Mouse (Mus musculus) layer of hippocampus, adult 8-10 months (tissue): ENCODE results near the gene Gba2. TPM values are rescaled to one million over a fixed set of nuclear protein-coding genes. Genes with fewer than 3 reads are reported as not detected.
"Not testable (repeated sequence)": the region's sequence is repeated elsewhere in the genome, so short reads cannot be mapped to it uniquely, and the experiment has no call there.

Source experiments
- DNase-seq, 2 experiments: peaks; one replicate each; pipeline ENCODE4 v3.0.0; 2022; ENCODE audit warnings: low spot score in 2 of 2
- total RNA-seq, 4 experiments: library from RNA; stranded (reverse); gene quantifications; 2 replicates each; pipeline ENCODE4 v1.2.4; 2022

Gene Gba2
- total RNA-seq, 4 experiments from 2014 or later, result 58.7 to 64.7 (median 60.9) TPM

DNA sequence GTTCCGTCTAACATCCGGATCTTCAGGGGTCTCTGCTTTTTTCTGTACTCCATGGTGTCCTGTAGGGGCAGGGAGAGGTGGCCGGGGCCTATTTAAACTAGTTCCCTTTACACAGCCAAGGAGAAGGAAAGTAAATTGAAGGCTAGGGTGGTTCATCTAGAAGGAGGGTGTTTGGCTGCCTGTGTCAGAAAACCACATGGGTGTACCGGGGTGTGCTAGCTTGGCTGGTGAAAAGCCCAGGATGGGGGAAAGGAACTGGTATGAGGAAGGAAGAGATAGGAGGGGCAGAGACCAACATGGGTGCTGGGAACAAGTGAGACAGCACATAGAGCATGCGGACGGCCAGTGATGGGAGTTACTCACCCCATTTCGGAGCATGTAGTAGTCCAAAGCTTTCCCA lies 22.7 kb downstream of the Gba2 start:
- DNase-seq, result no peak

- DNase-seq, result no peak
Measured at GRCm38 (mm10) chr4:43553891-43554290, 24.8 kb downstream of the Gba2 start.

DNA sequence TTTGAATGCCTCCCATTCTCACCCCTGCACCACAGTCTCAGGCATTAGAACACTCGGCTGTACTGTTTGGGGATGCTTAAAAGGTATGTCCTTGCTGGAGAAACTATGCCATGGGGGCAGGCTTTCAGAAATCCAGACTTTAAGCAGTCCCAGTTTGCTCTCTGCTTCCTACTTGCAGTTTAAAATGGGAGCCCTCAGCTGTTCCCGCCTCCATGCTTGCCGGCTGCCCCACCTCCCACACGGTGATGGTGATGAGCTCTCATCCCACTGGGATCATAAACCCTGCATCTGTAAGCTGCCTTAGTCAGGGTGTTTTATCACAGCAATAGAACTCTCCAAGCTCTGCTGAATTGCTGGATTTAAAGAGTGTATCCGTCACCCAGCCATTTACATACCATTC lies 26.2 kb downstream of the Gba2 start:
- DNase-seq, result no peak

DNA sequence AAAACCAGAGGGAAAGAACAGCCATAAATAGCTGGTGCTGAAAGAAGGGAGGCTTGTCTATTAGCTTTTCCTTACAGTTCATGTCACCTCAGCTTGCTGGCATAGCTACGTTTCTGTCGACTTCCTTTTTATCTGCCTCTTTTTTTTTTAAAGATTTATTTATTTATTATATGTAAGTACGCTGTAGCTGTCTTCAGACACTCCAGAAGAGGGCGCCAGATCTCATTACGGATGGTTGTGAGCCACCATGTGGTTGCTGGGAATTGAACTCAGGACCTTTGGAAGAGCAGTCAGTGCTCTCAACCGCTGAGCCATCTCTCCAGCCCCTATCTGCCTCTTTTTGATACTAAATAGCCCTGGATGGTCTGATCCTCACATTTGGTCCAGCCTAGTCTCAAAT lies 26.8 kb downstream of the Gba2 start:
- not testable (repeated sequence) for DNase-seq

DNA sequence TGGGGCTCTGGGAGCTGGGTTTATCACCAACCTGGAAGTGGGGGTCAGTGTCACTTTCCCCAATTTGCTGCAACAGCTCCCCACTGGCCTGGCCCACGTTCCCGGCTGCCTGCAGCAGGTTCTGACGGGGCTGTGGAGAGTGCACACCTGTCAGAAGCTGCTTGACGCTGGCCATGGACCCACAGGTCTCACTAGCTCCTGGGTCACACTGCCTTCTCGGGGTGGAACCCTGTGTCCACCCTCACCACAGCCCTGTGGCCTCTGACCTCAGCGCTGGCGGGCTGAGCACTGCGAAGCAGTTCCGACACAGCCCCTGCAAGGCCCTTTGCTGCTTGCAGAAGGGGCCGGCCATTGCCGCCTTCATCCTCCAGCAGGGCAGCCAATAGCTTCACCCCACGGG lies 29.6 kb downstream of the Gba2 start:
- no peak for DNase-seq

- no peak for DNase-seq
Measured at GRCm38 (mm10) chr4:43547160-43547559, 31.5 kb downstream of the Gba2 start.

DNA sequence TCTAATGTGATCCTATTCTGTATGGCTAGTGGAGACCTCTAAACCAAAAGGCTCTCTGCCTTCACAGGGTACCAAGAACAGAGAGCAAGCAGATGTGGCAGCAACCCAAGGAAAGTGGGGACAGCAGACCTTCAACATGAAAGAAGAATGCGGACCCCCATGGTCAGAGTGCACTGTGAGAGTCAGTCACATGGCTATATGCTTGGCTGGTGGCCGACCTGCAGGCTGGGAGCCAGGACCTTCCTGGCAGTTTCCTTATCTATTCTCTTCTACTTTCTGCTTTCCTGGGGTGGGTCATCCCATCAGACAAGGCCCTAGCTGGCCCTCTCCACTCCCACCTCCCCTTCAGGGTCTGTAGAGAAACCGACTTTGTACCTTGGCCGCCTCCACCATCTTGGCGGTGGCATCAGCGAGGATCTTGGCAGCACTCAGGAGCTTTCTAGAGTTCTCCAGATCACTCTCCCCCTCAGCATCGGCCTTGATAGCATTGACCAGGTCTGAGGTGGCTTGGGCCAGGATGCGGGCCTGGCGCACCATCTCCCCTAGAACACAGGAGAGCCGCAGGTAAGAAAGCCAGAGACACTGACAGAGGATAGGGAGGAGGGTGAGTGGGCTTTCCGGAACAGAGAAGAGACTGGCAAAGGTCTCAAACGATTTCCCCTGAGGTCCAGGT lies 32.2 kb downstream of the Gba2 start:
- DNase-seq, result no peak

GRCm38 (mm10) chr4:43542044-43542443 lies 36.6 kb downstream of the Gba2 start:
- no peak for DNase-seq

DNA sequence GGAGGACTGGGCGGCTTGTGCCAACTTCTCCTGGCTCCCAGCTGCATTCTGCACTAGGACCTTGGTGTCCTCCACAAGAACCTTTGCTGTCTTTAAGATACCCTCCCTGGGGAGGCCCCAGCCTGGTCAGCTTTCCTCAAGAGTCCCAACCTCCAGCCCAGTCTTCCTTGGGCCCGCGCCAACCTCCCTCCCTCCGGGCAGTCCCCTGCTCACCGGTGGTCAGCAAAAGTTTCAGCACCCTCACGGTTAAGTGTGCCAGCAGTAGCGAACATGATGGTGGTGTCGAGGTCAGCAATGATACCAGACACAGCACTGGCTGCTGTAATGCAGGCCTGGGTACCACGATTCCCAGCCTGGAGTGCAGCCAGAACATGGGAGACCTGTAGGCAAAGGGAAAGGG lies 42.6 kb downstream of the Gba2 start:
- DNase-seq, result no peak

DNA sequence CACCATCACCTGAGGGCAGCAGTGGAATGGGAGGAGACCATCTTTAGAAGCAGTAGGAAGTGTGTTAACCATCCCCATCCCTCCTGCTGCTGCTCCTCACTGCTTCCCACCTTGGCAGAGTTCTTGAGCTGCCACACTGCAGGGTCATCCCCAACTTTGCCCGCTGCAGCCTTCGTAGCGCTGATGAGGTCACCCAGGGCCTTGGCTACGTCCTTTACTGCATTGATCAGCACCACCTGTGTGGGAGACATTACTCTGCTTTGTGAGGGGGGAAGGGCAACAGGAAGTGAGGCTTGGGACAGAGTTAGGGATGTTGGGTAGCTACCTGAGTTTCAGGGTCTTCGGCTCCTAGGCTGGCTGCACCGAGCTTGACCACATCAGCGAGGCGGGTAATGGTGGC lies 43.0 kb downstream of the Gba2 start:
- no peak for DNase-seq

GRCm38 (mm10) chr4:43533270-43533669 lies 45.4 kb downstream of the Gba2 start:
- no peak for DNase-seq

DNA sequence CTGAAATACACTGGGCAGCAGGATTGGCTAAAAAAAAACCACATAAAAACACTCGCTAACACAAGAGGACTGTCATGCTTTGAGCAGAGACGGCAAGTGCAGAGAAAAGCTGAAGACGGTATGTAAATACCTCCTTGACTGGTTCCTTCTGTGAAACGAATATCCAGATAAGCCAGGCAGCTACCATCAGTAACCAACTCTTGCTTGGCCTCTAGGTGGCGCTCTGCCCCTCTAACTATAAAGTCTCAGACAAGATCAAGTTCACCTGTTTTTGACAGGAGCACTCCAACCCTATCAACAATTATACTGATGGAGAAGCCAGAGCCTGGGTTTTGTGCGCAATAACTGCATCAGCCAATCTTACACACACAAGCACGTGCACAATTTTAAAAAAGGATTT lies 48.1 kb downstream of the Gba2 start:
- DNase-seq, result peak; percentile 37 to 72

DNA sequence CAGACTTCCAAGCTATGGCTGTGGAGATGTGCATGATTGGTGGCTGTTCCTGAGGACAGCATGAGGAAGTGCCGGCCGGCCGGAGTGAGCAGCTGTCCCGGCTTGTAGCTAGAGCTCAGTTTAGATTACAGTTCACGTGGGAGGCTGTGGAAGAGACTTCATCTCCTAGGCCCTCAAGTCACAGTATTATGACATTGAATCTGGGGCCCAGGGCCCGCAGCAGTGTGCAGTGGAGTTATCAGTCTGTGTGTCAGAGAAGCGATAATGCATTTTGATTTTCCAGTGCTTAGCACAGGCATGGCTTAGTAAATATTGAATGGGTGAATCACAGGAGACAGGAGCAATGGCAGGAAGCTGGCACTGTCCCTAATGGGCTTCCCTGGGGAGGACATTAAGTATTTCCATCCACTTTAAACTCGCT lies 48.6 kb downstream of the Gba2 start:
- DNase-seq, result no peak

GRCm38 (mm10) chr4:43528487-43528886 lies 50.2 kb downstream of the Gba2 start:
- DNase-seq, result no peak

DNA sequence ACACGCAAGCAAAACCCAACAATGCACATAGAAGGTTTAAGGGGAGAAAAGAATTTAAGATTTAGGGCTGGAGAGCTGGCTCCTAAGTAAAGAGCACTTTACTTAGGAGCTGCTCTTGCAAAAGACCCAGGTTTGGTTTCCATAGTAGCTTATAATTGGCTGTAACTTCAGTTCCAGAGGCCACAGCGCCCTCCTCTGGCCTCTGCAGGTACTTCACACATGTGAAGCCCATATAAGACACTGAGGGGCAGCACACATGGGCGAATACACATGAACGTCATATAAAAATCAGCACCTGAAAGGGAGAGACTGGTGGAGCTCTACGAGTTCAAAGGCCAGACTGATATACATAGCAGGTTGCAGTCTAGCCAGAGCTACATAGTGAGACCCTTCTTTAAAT lies 50.8 kb downstream of the Gba2 start:
- DNase-seq, result no peak

DNA sequence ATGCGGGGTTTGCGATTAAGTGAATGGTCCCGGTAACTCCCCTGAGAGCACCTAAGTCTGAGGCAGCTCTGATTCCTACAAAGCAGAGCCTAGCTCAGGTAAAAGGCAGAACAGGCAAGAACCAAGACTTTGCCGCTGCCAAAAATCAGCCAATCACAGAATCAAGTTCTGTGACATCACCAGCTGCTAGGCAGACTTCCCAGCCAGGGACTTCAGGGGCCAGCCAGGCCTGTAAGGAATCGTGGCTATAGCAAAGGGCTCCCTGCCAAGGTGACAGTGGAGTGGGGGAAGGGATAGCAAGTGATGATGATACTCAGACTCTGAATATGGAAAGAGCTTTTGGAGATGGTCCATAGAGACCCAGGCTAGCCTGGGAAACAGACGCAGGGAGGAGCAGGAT lies 58.7 kb downstream of the Gba2 start:
- peak; percentile 67 to 87 for DNase-seq

GRCm38 (mm10) chr4:43519551-43519950 lies 59.1 kb downstream of the Gba2 start:
- DNase-seq, result no peak

Other genes with a start within 250 kb of the Gba2 start
- gene Rusc2, start 196.9 kb downstream of the Gba2 start, total RNA-seq, result 100 to 1,000 TPM; 117 to 120 (median 117) TPM
- 1 to 10 TPM in 2 of 4 experiments, under 1 TPM in 2; 0.31 to 3.7 (median 1.3) TPM for gene Fam166b, start 149.7 kb downstream of the Gba2 start, total RNA-seq
- gene Tesk1, start 136.9 kb downstream of the Gba2 start, total RNA-seq, result 10 to 100 TPM; 76.6 to 82.7 (median 81.8) TPM
- gene Cd72, start 124.2 kb downstream of the Gba2 start, total RNA-seq, result 1 to 10 TPM in 1 of 4 experiments, under 1 TPM in 2, not detected in 1; 0.49 to 1.2 (median 0.81) TPM
- not detected for gene Sit1, start 95.1 kb downstream of the Gba2 start, total RNA-seq
- 10 to 100 TPM; 22.1 to 30.0 (median 27.6) TPM for gene Ccdc107, start 86.0 kb downstream of the Gba2 start, total RNA-seq
- 1 to 10 TPM in 1 of 4 experiments, not detected in 3; 1.0 TPM for gene Arhgef39, start 79.2 kb downstream of the Gba2 start, total RNA-seq
- under 1 TPM in 1 of 4 experiments, not detected in 3; 0.65 TPM for gene Car9, start 71.9 kb downstream of the Gba2 start, total RNA-seq
- gene Tpm2, start 55.1 kb downstream of the Gba2 start, total RNA-seq, result 1 to 10 TPM; 6.7 to 9.4 (median 9.0) TPM
- gene Creb3, start 16.5 kb downstream of the Gba2 start, total RNA-seq, result 10 to 100 TPM; 63.3 to 89.5 (median 69.0) TPM
- gene Tln1, start 16.2 kb downstream of the Gba2 start, total RNA-seq, result 10 to 100 TPM; 39.3 to 62.9 (median 50.6) TPM
- gene Rgp1, start 158 bp downstream of the Gba2 start, total RNA-seq, result 10 to 100 TPM; 46.2 to 69.0 (median 51.0) TPM
- gene Msmp, start 5.6 kb upstream of the Gba2 start, total RNA-seq, result not detected
- 10 to 100 TPM; 54.6 to 68.4 (median 59.4) TPM for gene Npr2, start 53.1 kb upstream of the Gba2 start, total RNA-seq
- gene Spag8, start 74.7 kb upstream of the Gba2 start, total RNA-seq, result 1 to 10 TPM; 1.5 to 2.7 (median 2.0) TPM
- 10 to 100 TPM; 25.3 to 39.2 (median 37.6) TPM for gene Hint2, start 77.6 kb upstream of the Gba2 start, total RNA-seq
- gene Tmem8b, start 90.1 kb upstream of the Gba2 start, total RNA-seq, result 10 to 100 TPM; 66.0 to 71.0 (median 68.4) TPM
- 1 to 10 TPM in 3 of 4 experiments, under 1 TPM in 1; 0.84 to 1.5 (median 1.1) TPM for gene Fam221b, start 90.3 kb upstream of the Gba2 start, total RNA-seq
- gene Olfr70, start 121.9 kb upstream of the Gba2 start, total RNA-seq, result not detected
- gene Olfr71, start 131.4 kb upstream of the Gba2 start, total RNA-seq, result not detected
- gene Hrct1, start 148.3 kb upstream of the Gba2 start, total RNA-seq, result 1 to 10 TPM in 2 of 4 experiments, under 1 TPM in 2; 0.53 to 1.3 (median 0.93) TPM
- gene Spaar, start 151.2 kb upstream of the Gba2 start, total RNA-seq, result 1 to 10 TPM in 2 of 4 experiments, under 1 TPM in 2; 0.50 to 1.2 (median 0.94) TPM
- gene Olfr159, start 192.1 kb upstream of the Gba2 start, total RNA-seq, result not detected
- gene Olfr156, start 245.0 kb upstream of the Gba2 start, total RNA-seq, result not detected